Mouse (Mus musculus) forebrain, embryonic 15.5 days (tissue): Measurements from ENCODE around the gene Bahcc1. TPM values are rescaled to one million over a fixed set of nuclear protein-coding genes. Genes with fewer than 3 reads are reported as not detected.

Source experiments
- ATAC-seq: fragments of 200-750 bp; cut with Nextera tagmentation; replicated peaks from 2 replicates; pipeline ENCODE4 v1.8.0; 2017; ENCODE audit warnings: mild to moderate bottlenecking, moderate TSS enrichment, moderate library complexity
- H3K27ac ChIP-seq: fragments of 300-500 bp; sonication (generic); replicated peaks from 2 replicates; pipeline ENCODE4 v1.5.1; 2015; ENCODE audit warnings: mild to moderate bottlenecking, inconsistent platforms
- H3K27me3 ChIP-seq: fragments of 300-500 bp; sonication (generic); 2 replicates; pipeline ENCODE4 v1.6.1; 2015; ENCODE audit warnings: inconsistent platforms
- H3K36me3 ChIP-seq: fragments of 300-500 bp; sonication (generic); 2 replicates; pipeline ENCODE4 v1.6.1; 2015; ENCODE audit warnings: mild to moderate bottlenecking, inconsistent platforms
- H3K4me1 ChIP-seq: fragments of 300-500 bp; sonication (generic); 2 replicates; pipeline ENCODE4 v1.6.1; 2015; ENCODE audit warnings: inconsistent platforms
- H3K4me2 ChIP-seq: fragments of 300-500 bp; sonication (generic); replicated peaks from 2 replicates; pipeline ENCODE4 v1.6.1; 2015; ENCODE audit warnings: mild to moderate bottlenecking, inconsistent platforms
- H3K4me3 ChIP-seq: fragments of 300-500 bp; sonication (generic); 2 replicates; pipeline ENCODE4 v1.5.1; 2015; ENCODE audit warnings: mild to moderate bottlenecking, inconsistent platforms
- H3K9ac ChIP-seq: fragments of 300-500 bp; sonication (generic); replicated peaks from 2 replicates; pipeline ENCODE4 v1.6.1; 2015; ENCODE audit warnings: mild to moderate bottlenecking, inconsistent platforms
- H3K9me3 ChIP-seq: fragments of 300-500 bp; sonication (generic); 2 replicates; pipeline ENCODE4 v1.6.1; 2016; ENCODE audit warnings: inconsistent platforms
- WGBS: fragments of 180-500 bp; shearing (Covaris S2); methylation state at CpG from one replicate; pipeline ENCODE4 v1.1.7; 2015; ENCODE audit warnings: mixed read lengths; 5-methylcytosine and 5-hydroxymethylcytosine counted together
- polyA plus RNA-seq: library from polyadenylated mRNA; unstranded; fragments of >200 nt; fragmentation: Nextera tagmentation; extraction: Ambion mirVana; gene quantifications from 2 replicates; pipeline ENCODE4 v1.2.1, GENCODE M21; 2015

The Bahcc1 gene
- polyA plus RNA-seq, 1 experiment from 2014 or later = 16.1 TPM

- peaks cover 47% of the 10 kb centered on the region for H3K4me1 ChIP-seq
- ATAC-seq = no peak
- WGBS = 48% methylated on average over 10 of the region's 10 CpGs
Observed at GRCm38 (mm10) chr11:120311561-120311960, 78.8 kb downstream of the Bahcc1 start.

GRCm38 (mm10) chr11:120312069-120312468 is 79.3 kb downstream of the Bahcc1 start:
- H3K4me3 ChIP-seq = no peak overlapping the region
- no peaks in the 10 kb centered on the region for H3K9me3 ChIP-seq
- WGBS = 83% methylated on average over 6 of the region's 6 CpGs
- ATAC-seq = no peak
- no peaks in the 10 kb centered on the region; the same call in 1 of the 2 replicates for H3K27me3 ChIP-seq
- H3K27ac ChIP-seq = peak overlapping the region; percentile 86; the same call in 1 of the 2 replicates
- peaks cover 47% of the 10 kb centered on the region for H3K4me1 ChIP-seq
- H3K9ac ChIP-seq = no peak overlapping the region
- H3K36me3 ChIP-seq = no peaks in the 10 kb centered on the region
- no peak overlapping the region for H3K4me2 ChIP-seq

More at GRCm38 (mm10) chr11:120311561-120311960, 78.8 kb downstream of the Bahcc1 start:
- Histone ChIP-seq H3K9ac (peak overlapping the region; percentile 62), H3K36me3 (no peaks in the 10 kb centered on the region), H3K4me3 (peak overlapping the region; percentile 46), H3K27ac (peak overlapping the region; percentile 86), H3K9me3 (no peaks in the 10 kb centered on the region), H3K27me3 (peaks cover 5% of the 10 kb centered on the region; the same call in 1 of the 2 replicates), H3K4me2 (peak overlapping the region; percentile 75)

DNA sequence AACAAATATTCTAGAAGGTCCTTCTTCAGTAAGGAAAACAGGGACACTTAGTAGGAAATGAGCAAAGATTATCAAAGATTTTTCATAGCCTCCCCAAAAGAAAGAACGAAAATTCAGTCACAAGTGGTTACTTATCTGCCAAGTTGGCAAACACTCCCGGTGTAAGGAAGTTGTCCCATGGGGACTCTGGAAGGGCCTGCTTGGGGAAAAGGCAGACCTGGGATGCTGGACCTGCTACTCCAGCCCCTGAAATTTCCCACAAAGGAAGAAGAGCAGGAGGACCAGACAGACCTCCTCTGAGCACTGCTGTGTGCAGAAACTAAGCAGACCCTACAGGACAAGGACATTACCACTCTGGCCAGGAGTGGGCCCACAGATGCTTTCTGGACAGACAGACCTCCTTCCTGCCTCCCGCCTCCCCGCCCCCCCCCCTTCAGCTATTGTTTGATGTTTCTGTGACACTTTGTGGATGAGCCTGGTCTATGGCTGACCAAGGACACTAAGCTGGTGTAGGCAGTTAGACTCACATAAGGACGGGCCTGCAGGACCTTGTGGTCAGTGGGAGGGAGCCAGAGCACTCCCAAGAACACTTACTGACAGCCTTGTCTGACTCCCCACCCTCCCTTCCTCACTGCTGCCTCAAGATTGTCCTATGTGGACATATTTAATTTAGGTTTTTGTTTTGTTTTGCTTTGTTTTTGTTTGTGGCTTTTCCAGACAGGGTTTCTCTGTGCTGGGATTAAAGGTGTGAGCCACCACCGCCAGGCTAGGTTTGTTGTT is 81.3 kb downstream of the Bahcc1 start:
- no peak overlapping the region for H3K4me2 ChIP-seq
- no peak overlapping the region for H3K4me3 ChIP-seq
- no peak overlapping the region for H3K9ac ChIP-seq
- H3K4me1 ChIP-seq = peaks cover 40% of the 10 kb centered on the region
- H3K27me3 ChIP-seq = no peaks in the 10 kb centered on the region
- ATAC-seq = no peak
- no peaks in the 10 kb centered on the region for H3K36me3 ChIP-seq
- 50% methylated on average over 6 of the region's 6 CpGs for WGBS
- peak overlapping the region; percentile 99; the same call in 1 of the 2 replicates for H3K27ac ChIP-seq
- no peaks in the 10 kb centered on the region for H3K9me3 ChIP-seq

GRCm38 (mm10) chr11:120314721-120315415 is 82.1 kb downstream of the Bahcc1 start:
- 36% methylated on average over 16 of the region's 16 CpGs for WGBS
- no peaks in the 10 kb centered on the region for H3K27me3 ChIP-seq
- H3K9me3 ChIP-seq = no peaks in the 10 kb centered on the region
- H3K4me3 ChIP-seq = peak overlapping the region; percentile 58
- H3K4me1 ChIP-seq = peaks cover 40% of the 10 kb centered on the region
- no peak for ATAC-seq
- H3K4me2 ChIP-seq = peak overlapping the region; percentile 97
- H3K36me3 ChIP-seq = no peaks in the 10 kb centered on the region
- peak overlapping the region; percentile 99 for H3K27ac ChIP-seq
- H3K9ac ChIP-seq = peak overlapping the region; percentile 84

DNA sequence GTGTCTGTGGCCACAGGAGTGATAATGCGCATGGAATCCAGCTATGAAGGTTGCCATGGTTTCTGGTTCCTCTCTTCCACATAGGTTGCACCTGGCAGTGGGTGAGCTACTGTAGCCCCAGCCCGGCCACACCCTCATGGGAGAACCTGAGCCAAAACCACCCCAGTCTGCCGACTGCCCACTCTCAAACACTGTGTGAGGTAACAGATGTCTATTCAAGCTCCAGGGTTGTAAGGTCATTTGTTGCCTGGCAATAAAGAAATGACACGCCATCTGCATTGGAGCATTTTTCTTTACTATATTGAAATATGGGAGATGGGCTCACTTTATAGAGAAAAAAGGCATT is 82.6 kb downstream of the Bahcc1 start:
- peak overlapping the region; percentile 97 for H3K4me2 ChIP-seq
- H3K9me3 ChIP-seq = no peaks in the 10 kb centered on the region
- peak overlapping the region; percentile 84 for H3K9ac ChIP-seq
- ATAC-seq = no peak; the same call in 1 of the 2 replicates
- peak overlapping the region; percentile 99 for H3K27ac ChIP-seq
- no peaks in the 10 kb centered on the region for H3K36me3 ChIP-seq
- H3K4me1 ChIP-seq = peaks cover 38% of the 10 kb centered on the region
- H3K27me3 ChIP-seq = no peaks in the 10 kb centered on the region
- WGBS = 20% methylated on average over 4 of the region's 4 CpGs
- H3K4me3 ChIP-seq = peak overlapping the region; percentile 58

DNA sequence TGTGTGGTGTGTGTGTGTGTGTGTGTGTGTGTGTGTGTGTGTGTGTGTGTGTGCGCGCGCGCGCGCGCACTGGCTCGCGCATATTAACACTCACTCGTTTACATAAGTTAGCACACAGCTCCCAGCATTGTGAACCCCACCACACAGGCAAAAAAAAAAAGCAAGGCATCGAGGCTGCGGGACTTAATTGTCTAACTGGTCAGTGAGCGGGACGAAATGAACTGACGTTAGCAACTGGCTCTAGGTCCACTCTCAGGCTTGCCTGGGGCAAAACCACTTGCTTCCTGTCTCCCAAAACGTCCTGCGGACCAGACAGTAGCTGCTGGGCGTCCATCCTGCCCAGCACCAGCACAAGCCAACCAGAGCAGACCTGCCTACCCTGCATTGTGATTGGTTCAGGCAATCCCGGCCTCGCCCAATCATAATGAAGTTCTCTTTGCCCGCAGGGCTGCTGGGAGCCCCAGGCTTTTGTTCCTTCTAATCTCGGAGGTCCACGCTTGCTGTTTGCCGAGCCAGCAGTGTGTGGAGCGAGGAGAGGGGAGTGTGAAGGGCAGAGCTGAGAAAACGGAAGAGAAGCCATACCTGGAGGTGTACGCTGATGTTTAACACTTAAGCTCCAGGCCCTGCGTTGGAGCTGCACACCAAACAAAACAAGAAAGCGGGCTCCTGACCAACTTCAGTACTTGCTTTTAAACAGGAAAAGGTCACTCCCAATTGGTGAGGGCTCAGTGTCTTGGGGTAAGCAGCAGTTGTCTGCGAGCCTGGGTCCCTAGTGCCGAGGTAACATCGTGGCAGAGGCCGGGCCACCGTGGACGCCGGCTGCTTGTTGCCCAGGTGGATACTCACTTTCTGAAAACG is 83.3 kb downstream of the Bahcc1 start:
- H3K9me3 ChIP-seq = no peaks in the 10 kb centered on the region
- no peaks in the 10 kb centered on the region for H3K27me3 ChIP-seq
- WGBS = 2% methylated on average over 35 of the region's 37 CpGs
- H3K9ac ChIP-seq = peak overlapping the region; percentile 84
- no peaks in the 10 kb centered on the region for H3K36me3 ChIP-seq
- peak; percentile 97 for ATAC-seq
- H3K4me1 ChIP-seq = peaks cover 33% of the 10 kb centered on the region
- H3K4me3 ChIP-seq = peak overlapping the region; percentile 58
- peak overlapping the region; percentile 97 for H3K4me2 ChIP-seq
- H3K27ac ChIP-seq = peak overlapping the region; percentile 99

GRCm38 (mm10) chr11:120316690-120317254 is 84.0 kb downstream of the Bahcc1 start:
- Histone ChIP-seq H3K27ac (peak overlapping the region; percentile 99), H3K9ac (peak overlapping the region; percentile 84), H3K4me3 (peak overlapping the region; percentile 58), H3K9me3 (no peaks in the 10 kb centered on the region), H3K36me3 (no peaks in the 10 kb centered on the region), H3K27me3 (no peaks in the 10 kb centered on the region), H3K4me1 (peaks cover 26% of the 10 kb centered on the region), H3K4me2 (peak overlapping the region; percentile 97)
- 22% methylated on average over 13 of the region's 13 CpGs for WGBS
- peak; percentile 9; the same call in 1 of the 2 replicates for ATAC-seq

- H3K9ac ChIP-seq = no peak overlapping the region
- no peaks in the 10 kb centered on the region for H3K9me3 ChIP-seq
- WGBS = 68% methylated on average over 7 of the region's 7 CpGs
- H3K4me2 ChIP-seq = peak overlapping the region; percentile 97; the same call in 1 of the 2 replicates
- no peaks in the 10 kb centered on the region for H3K36me3 ChIP-seq
- H3K4me1 ChIP-seq = peaks cover 25% of the 10 kb centered on the region
- no peak overlapping the region; the same call in 1 of the 2 replicates for H3K27ac ChIP-seq
- no peak overlapping the region for H3K4me3 ChIP-seq
- ATAC-seq = no peak
- H3K27me3 ChIP-seq = no peaks in the 10 kb centered on the region
Observed at GRCm38 (mm10) chr11:120317456-120317855, 84.7 kb downstream of the Bahcc1 start.

GRCm38 (mm10) chr11:120319310-120319709 is 86.6 kb downstream of the Bahcc1 start:
- no peaks in the 10 kb centered on the region for H3K36me3 ChIP-seq
- H3K9ac ChIP-seq = no peak overlapping the region
- ATAC-seq = no peak
- peaks cover 24% of the 10 kb centered on the region for H3K4me1 ChIP-seq
- H3K4me2 ChIP-seq = no peak overlapping the region
- WGBS = 87% methylated on average over 5 of the region's 5 CpGs
- H3K4me3 ChIP-seq = no peak overlapping the region
- H3K27ac ChIP-seq = no peak overlapping the region
- no peaks in the 10 kb centered on the region for H3K9me3 ChIP-seq
- H3K27me3 ChIP-seq = no peaks in the 10 kb centered on the region

GRCm38 (mm10) chr11:120320156-120320555 is 87.4 kb downstream of the Bahcc1 start:
- Histone ChIP-seq H3K4me1 (peaks cover 15% of the 10 kb centered on the region), H3K4me3 (no peak overlapping the region), H3K36me3 (no peaks in the 10 kb centered on the region), H3K27me3 (no peaks in the 10 kb centered on the region), H3K4me2 (no peak overlapping the region), H3K9ac (no peak overlapping the region), H3K9me3 (no peaks in the 10 kb centered on the region), H3K27ac (no peak overlapping the region)
- ATAC-seq = no peak
- 95% methylated on average over 10 of the region's 10 CpGs for WGBS

DNA sequence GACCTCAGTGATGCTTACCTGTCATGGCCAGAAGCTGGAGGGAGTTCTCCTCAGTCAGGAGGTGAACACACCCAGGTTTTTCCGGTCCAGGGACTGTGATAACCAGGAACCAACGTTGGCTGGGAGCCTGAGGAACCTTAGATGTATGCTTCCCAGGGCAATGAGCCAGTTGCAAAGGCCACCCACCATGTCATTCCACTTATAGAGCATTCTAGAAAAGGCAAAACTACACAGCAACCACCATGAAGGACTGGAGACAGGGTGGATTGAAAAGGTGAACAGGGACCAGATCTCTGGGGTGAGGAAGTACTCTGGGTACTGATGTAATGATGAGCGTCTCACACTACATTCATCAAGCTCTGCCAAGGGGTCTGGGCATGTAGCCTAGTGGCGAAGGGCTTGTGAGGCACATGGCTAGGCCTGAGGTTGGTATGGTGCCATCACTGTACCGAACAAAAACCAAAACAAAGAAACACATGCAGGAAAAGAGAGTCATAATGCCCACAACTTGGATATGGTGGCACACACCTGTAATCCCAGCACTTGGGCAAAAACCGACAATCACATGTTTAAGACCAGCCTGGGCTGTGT is 102.8 kb downstream of the Bahcc1 start:
- Histone ChIP-seq H3K4me1 (no peaks in the 10 kb centered on the region), H3K9me3 (no peaks in the 10 kb centered on the region), H3K4me3 (no peak overlapping the region), H3K27ac (no peak overlapping the region), H3K27me3 (no peaks in the 10 kb centered on the region), H3K9ac (no peak overlapping the region), H3K36me3 (no peaks in the 10 kb centered on the region), H3K4me2 (no peak overlapping the region)
- ATAC-seq = no peak
- 75% methylated on average over 6 of the region's 6 CpGs for WGBS
